Mouse (Mus musculus): ENCODE measurements around the gene Sec14l3.

- TF ChIP-seq POLR2A (IDR thresholded peaks at IDR 0.05; ENCODE audit: low read depth, low read length): no peak
- TF ChIP-seq CTCF (IDR thresholded peaks at IDR 0.05; ENCODE audit: extremely low read depth, insufficient read depth, insufficient read length, insufficient replicate concordance): no peak
These were observed 31.2 kb upstream of the Sec14l3 start for GRCm38 (mm10) chr11:4033471-4033870.

All from spleen, adult 2 months (tissue).